Mouse (Mus musculus) small intestine, adult 2 months (tissue): ENCODE results near the gene Nsdhl.

Experiments
- CTCF ChIP-seq: fragments of 200-500 bp; IDR thresholded peaks from 2 replicates; pipeline ENCODE4 v1.5.1; 2012; ENCODE audit warnings: low read depth, mild to moderate bottlenecking, control low read depth, inconsistent platforms, low read length, moderate library complexity, mixed read lengths; ENCODE audit not compliant: insufficient replicate concordance, insufficient read length; ENCODE audit errors: extremely low read depth
- POLR2A ChIP-seq: fragments of 200-500 bp; IDR thresholded peaks from 2 replicates; pipeline ENCODE4 v1.6.1; 2012; ENCODE audit warnings: low read depth, mild to moderate bottlenecking, control low read depth, inconsistent platforms, low read length, moderate library complexity

- TF ChIP-seq CTCF = no peak
- TF ChIP-seq POLR2A = no peak
Observed at GRCm38 (mm10) chrX:72962743-72963142, 44.4 kb downstream of the Nsdhl start.
